Mouse (Mus musculus) lung, postnatal 14 days (tissue): ENCODE measurements at regions not wholly inside any gene's neighbourhood (a gene's known extent, or its start where the extent isn't known, plus 50 kb on each side); places are given as distances from the start of the nearest gene placed in this dataset.

Experiments used
- DNase-seq: peaks from one replicate; pipeline ENCODE4 v3.0.0; 2021

- no peak for DNase-seq
These were observed 221.5 kb downstream of the Pdcd6ip start for GRCm38 (mm10) chr9:113486494-113487081.

GRCm38 (mm10) chr9:113479897-113480296, 228.2 kb downstream of the Pdcd6ip start:
- DNase-seq: no peak

DNA sequence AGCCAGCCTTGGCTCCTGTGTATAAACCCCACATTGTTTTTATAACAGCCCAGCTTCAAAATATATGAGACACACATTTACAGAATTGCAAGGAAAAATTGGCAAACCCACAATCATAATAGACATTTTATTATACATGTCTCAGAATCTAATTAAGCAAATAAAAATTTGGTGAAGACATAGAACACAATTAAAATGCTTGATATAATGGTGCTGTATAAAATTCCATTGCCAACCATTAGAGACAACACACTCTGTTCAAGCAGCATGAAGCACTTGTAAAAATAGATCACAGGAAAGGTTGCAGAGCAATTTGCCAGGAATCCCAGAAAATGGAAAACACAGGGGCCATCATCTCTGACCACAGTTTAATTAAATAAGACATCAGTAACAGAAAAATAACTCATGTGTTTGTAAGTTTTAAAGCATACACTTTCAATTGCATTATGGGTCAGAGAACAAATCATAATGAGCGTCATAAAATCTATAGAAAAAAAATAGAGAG, 229.2 kb downstream of the Pdcd6ip start:
- no peak for DNase-seq

GRCm38 (mm10) chr9:113471781-113472180, 236.3 kb downstream of the Pdcd6ip start:
- DNase-seq: no peak

DNA sequence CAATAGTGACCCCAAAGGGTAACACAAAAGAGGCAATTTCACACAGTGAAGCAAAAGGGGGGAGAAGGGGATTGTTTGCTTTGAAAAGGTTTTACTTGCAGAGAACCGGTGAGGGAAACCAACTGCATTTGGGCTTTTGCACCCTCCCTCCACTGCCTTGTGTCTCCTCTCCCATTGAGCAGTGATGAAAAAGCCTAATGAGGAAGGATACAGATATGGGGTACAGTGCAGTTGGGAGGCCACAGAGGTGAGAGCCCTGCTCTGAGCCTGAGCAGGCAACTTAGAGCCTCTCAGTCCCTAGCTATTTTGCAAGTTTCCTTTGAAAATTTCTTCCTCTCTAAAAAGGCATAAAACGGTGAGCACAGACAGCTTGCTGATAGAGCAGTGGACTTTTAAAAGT, 245.2 kb downstream of the Pdcd6ip start:
- no peak for DNase-seq

DNA sequence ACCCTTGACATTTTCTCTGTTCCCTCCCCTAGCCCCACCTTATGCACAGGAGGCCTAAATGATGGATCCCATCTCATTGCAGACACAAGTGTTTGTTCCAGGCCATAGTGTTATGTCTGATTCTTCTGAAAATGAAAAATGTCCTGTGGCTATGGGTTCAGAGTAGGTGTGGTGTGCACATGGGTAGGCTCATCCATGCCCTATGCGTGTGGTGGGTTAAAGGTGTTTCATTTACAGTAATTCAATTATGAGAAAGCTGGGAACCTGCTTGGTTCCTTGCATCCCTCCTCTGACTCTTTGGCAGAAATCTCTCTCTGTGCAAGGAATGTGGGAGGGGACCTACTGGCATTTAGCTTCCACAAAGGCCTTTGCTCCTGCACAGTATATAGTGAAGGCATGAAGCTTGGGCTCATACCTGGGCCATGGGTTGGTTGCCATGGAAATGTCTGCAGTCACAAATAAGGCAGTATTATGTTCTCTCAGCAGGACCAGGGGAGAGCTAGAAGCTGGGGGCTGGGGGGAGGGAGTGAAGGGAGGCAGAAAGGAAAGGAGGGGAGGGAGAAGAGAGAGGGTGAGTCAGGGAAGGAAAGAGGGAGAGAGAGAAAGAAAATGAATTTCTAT, 245.7 kb downstream of the Pdcd6ip start:
- DNase-seq: no peak

- DNase-seq: no peak
These were observed 248.2 kb downstream of the Pdcd6ip start for GRCm38 (mm10) chr9:113459885-113460284.

DNA sequence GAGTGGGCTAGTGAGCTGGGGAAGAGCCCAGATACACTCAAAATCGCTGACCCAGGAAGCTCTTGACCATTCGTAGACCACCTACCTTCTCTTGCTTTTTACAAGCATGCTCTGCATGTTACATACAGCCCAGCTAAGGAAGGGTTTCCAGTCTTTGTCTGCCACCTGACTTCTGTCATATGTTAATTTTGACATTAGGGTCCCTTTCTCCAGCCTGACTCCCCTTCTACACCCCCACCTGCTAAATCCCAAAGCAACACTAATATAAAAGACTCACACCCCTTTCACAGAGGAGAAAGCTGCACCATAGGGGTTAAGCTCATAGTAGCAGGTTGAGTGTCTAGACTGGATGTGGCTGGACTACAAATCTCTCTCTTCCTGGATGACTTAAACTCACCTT, 248.8 kb downstream of the Pdcd6ip start:
- no peak for DNase-seq

DNA sequence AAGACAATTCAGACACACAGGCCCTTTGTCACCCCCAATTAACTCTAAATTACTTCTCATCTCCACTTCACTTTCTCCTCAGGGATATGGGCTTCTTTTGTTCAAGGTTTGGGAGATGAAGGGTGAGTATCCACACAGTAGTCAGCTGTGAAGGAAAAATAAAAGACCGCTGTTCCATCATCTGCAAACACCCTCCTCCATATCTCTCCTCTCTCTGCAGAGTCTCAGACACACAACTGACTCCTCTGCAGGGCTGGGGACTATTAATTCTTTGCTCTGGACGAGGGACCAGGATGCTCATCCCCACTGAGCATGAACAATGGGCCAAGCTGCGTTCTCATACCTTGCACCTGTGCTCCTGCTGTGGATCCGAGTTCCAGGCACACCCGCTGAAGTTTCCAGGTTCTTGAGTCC, 249.3 kb downstream of the Pdcd6ip start:
- no peak for DNase-seq

DNA sequence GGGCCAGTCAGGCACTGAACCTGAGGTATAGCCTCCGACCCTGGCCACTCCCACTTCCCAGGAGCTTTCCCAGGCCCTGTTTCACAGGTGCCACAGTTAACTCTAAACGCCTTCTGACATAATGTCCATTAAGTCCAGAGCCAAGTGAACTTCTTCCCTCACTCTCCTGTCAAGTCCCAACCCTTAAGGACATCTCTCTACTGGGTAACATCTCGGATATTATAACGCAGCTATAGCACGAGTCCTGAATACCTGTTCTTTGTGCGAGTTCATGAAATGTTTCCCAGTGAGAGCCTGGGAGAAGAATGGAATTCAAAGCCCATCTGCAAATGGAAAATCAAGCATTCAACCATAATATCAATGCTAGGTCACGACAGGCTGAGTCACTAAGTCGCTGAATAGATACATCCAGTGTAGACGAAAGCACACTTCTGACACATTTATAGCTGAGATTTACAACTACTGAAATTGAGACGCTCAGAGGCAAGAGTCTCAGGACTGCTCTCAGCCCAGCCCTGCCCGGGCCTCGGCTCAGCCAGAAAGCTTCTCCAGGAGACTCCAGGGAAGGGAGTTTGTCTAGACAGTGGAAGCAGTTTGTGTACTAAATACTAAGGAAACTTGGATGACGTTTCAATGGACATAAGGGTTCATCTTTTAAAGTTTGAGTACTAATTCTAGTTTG, 250.7 kb downstream of the Pdcd6ip start:
- DNase-seq: no peak

DNA sequence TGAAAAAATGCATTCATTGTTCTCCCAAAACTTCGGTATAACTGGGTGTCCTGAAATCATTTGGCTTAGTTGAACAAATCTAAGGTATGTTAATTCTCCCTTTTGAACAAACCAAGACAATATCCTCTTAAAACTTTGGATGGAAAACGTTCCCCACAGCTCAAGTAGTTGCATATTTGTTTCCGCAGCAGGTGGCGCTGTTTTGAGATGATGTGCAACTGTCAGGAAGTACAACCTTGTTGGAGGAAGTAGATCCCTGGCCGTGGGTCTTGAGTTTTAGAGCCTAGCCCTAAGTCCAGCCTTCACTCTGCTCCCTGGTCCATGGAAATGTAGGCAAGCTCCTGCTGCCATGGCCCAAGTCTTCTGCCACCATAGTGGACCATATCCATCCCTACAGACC, 252.5 kb downstream of the Pdcd6ip start:
- DNase-seq: no peak

DNA sequence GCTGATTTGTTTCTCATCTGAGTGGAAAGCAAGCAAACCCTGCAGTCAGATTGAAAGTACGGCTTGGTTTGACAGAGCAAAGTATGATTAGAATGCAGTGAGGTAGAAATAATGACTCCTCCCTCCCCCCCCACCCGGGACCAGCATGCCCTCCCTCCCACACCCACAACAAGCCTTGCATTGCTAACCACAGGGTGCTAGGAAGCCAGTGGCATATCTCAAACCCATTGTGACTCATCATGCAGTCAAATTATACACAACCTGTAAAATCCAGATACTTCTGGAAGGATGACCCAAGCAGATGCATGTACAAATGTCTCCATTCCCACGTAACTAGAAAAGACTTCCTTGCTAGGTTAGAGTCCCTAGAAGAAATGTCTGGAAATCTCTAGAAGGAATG, 254.8 kb downstream of the Pdcd6ip start:
- no peak for DNase-seq

GRCm38 (mm10) chr9:113441770-113442411, 266.2 kb downstream of the Pdcd6ip start:
- DNase-seq: peak; percentile 70

DNA sequence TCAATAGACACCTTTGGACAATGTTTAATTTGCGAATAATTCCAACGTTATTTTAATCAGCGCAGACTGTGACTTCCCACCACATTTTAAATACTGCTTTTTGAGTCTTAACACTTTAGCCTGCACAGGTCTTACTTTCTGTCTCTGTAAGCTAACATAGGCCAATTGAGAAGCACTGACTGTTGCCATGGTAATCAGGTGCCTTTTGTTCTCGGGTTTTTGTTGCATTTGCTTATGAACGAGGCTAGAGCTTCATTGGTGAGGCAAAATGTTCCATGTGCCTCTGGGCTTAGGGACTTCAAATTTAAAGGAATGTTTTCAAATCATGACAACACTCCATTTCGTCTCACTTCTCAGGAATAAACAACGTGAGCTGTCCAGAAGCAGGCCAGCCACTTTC, 269.7 kb downstream of the Pdcd6ip start:
- DNase-seq: no peak

DNA sequence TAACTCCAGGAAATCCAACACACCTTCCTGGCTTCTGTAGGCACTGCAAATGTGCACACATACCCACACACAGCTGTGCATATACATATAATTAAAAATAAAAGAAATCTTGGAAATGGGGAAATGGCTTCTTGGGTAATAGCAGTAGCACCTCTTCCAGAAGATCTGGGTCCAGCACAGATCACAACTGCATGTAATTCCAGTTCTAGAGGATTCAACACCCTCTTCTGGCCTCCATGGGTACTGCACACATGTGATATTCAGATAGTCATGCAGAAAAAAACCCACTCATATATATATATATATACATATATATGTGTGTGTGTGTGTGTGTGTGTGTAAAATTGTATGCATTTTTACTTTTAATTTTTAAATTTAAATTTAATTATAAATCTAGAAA, 272.1 kb downstream of the Pdcd6ip start:
- DNase-seq: no peak

- no peak for DNase-seq
These were observed 274.6 kb downstream of the Pdcd6ip start for GRCm38 (mm10) chr9:113433424-113433823.

GRCm38 (mm10) chr9:113432601-113433179, 275.4 kb downstream of the Pdcd6ip start:
- no peak for DNase-seq

- DNase-seq: no peak
These were observed 277.6 kb downstream of the Pdcd6ip start for GRCm38 (mm10) chr9:113430411-113430810.

- DNase-seq: no peak
These were observed 280.8 kb downstream of the Pdcd6ip start for GRCm38 (mm10) chr9:113427281-113427680.

- no peak for DNase-seq
These were observed 281.7 kb downstream of the Pdcd6ip start for GRCm38 (mm10) chr9:113426324-113426723.

DNA sequence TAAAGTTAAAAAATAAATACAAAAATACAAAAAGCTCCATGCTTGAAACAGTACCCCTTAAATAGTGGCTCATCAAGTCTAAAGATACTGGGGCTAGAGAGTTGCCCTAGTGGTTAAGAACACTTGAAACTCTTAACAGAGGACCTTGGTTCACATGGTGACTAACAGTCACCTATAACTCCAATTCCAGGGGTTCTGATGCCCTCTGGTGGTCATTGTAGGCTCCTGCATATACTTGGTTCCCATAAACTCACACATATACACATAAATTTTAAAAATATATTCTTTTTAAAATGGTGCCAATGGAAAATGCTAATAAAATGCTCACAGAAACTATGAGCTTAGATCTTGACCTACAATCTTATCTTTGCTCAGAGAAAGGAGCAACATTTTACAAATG, 286.4 kb downstream of the Pdcd6ip start:
- DNase-seq: no peak

DNA sequence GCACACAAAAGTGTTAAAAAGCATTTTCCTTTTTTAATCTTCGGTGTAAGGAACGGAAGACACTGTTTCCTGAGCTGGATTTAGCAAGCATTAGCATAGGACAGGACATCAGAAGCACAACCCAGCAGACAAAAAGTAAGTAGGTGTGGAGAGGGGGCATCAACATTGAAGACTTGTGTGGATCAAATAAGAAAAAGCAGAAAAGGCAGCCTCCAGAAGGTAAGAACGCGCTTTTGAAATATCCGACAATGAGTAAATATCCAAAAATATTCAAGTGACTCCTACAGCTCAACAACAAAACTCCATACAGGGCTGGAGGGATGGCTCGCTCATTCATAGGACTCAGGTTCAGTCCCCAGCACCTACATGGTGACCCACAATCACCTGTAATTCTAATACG, 286.9 kb downstream of the Pdcd6ip start:
- DNase-seq: no peak

DNA sequence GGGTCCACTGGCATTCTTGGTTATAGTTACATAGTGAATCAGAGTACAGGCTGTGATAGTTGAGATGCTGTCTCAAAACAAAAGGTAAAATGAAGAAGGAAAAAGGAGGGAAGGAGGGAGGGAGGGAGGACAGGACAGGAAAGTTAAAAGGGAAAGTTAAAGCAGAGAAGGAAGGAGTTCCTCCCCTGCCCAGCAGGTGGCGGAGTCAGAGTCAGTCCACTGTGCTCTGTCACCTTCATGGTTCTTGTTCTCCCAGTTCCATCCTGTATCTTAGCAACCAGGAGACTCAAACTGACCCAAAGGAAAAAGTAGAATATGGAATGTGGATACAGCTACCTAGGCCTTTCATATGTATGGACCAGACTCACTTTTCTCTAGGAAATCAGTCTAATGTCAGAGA, 288.3 kb downstream of the Pdcd6ip start:
- no peak for DNase-seq
